Mouse (Mus musculus) heart, adult 2 months (tissue): Measurements from ENCODE around the gene Zfp14. TPM values are rescaled to one million over a fixed set of nuclear protein-coding genes. Genes with fewer than 3 reads are reported as not detected.

Source experiments
- DNase-seq, 2 experiments: peaks; one replicate each; pipeline ENCODE4 v3.0.0; 2021
- H3K27ac ChIP-seq: fragments of 200-600 bp; 2 replicates; pipeline ENCODE4 v1.8.1; 2022
- H3K27me3 ChIP-seq: fragments of 200-500 bp; 2 replicates; pipeline ENCODE4 v1.6.1; 2012; ENCODE audit warnings: mild to moderate bottlenecking, low read length, inconsistent platforms, mixed read lengths; ENCODE audit not compliant: control insufficient read depth, insufficient read depth
- H3K36me3 ChIP-seq: fragments of 200-500 bp; 2 replicates; pipeline ENCODE4 v1.6.1; 2012; ENCODE audit warnings: low read length, inconsistent platforms; ENCODE audit not compliant: control insufficient read depth, insufficient read depth
- H3K4me1 ChIP-seq: fragments of 200-500 bp; 2 replicates; pipeline ENCODE4 v1.6.1; 2011; ENCODE audit warnings: low read length; ENCODE audit not compliant: control insufficient read depth, insufficient read depth
- H3K4me3 ChIP-seq: fragments of 200-600 bp; 2 replicates; pipeline ENCODE4 v1.8.1; 2022
- H3K79me2 ChIP-seq: fragments of 200-500 bp; replicated peaks from 2 replicates; pipeline ENCODE4 v1.6.1; 2012; ENCODE audit warnings: mild to moderate bottlenecking, inconsistent platforms, low read length, moderate library complexity, mixed read lengths; ENCODE audit not compliant: control insufficient read depth, insufficient read depth
- H3K9ac ChIP-seq: fragments of 200-500 bp; 2 replicates; pipeline ENCODE4 v1.6.1; 2012; ENCODE audit warnings: low read depth, mild to moderate bottlenecking, control low read depth, inconsistent platforms, low read length, mixed read lengths
- CTCF ChIP-seq: fragments of 200-600 bp; IDR thresholded peaks from 2 replicates; pipeline ENCODE4 v1.8.1; 2022; ENCODE audit warnings: antibody characterized with exemption, mild to moderate bottlenecking, moderate library complexity
- EP300 ChIP-seq: fragments of 200-500 bp; IDR thresholded peaks from 2 replicates; pipeline ENCODE4 v1.6.1; 2011; ENCODE audit warnings: low read depth, low read length, control low read depth; ENCODE audit not compliant: insufficient read depth
- POLR2A ChIP-seq: fragments of 200-500 bp; IDR thresholded peaks from 2 replicates; pipeline ENCODE4 v1.6.1; 2011; ENCODE audit warnings: mild to moderate bottlenecking, low read depth, low read length, control low read depth; ENCODE audit not compliant: insufficient read depth
- WGBS: fragments of 180-500 bp; shearing (Covaris S2); methylation state at CpG from one replicate; pipeline ENCODE4 v1.1.7; 2018; 5-methylcytosine and 5-hydroxymethylcytosine counted together
- intact Hi-C: fragments of 180-260 bp; cut with DNase I; formaldehyde crosslinking; loops from one replicate; pipeline ENCODE4 v1.15.1; 2025
- polyA plus RNA-seq: library from polyadenylated mRNA; depleted of rRNA; stranded (reverse); fragments of >200 nt; gene quantifications from 2 replicates; pipeline ENCODE4 v1.2.3, GENCODE M21; 2012
- total RNA-seq, 2 experiments: library from RNA; stranded (reverse); gene quantifications; 2 replicates each; pipeline ENCODE4 v1.2.3; 2021

Zfp14 gene
- total and polyA plus RNA-seq, 3 experiments: 2.5 to 3.5 (median 2.7) TPM

GRCm38 (mm10) chr7:30025358-30025757, 25.8 kb downstream of the Zfp14 start:
- DNase-seq: no peak
- H3K4me3 ChIP-seq: no peak overlapping the region
- H3K9ac ChIP-seq: no peak overlapping the region
- H3K27ac ChIP-seq: no peak overlapping the region
- no peaks in the 10 kb centered on the region for H3K79me2 ChIP-seq
- H3K36me3 ChIP-seq: no peaks in the 10 kb centered on the region
- TF ChIP-seq EP300: no peak
- TF ChIP-seq POLR2A: no peak
- peak; percentile 44 for TF ChIP-seq CTCF
- WGBS: 72% methylated on average over 5 of the region's 5 CpGs
- no peaks in the 10 kb centered on the region for H3K4me1 ChIP-seq
- intact Hi-C loops: no loop called here
- no peaks in the 10 kb centered on the region for H3K27me3 ChIP-seq

GRCm38 (mm10) chr7:30023800-30024199, 27.4 kb downstream of the Zfp14 start:
- Histone ChIP-seq H3K79me2 (no peaks in the 10 kb centered on the region), H3K9ac (no peak overlapping the region), H3K4me1 (no peaks in the 10 kb centered on the region), H3K27ac (no peak overlapping the region), H3K27me3 (no peaks in the 10 kb centered on the region), H3K4me3 (no peak overlapping the region), H3K36me3 (no peaks in the 10 kb centered on the region)
- 50% methylated on average over 8 of the region's 8 CpGs for WGBS
- intact Hi-C loops: no loop called here
- TF ChIP-seq EP300 (no peak), POLR2A (no peak), CTCF (no peak)
- DNase-seq: no peak

GRCm38 (mm10) chr7:30023324-30023723, 27.9 kb downstream of the Zfp14 start:
- Histone ChIP-seq H3K4me1 (no peaks in the 10 kb centered on the region), H3K79me2 (no peaks in the 10 kb centered on the region), H3K36me3 (no peaks in the 10 kb centered on the region), H3K27ac (no peak overlapping the region), H3K4me3 (no peak overlapping the region), H3K27me3 (no peaks in the 10 kb centered on the region), H3K9ac (no peak overlapping the region)
- intact Hi-C loops: no loop called here
- no peak for TF ChIP-seq EP300
- TF ChIP-seq CTCF: no peak
- no peak for TF ChIP-seq POLR2A
- no peak for DNase-seq
- 94% methylated on average over 9 of the region's 9 CpGs for WGBS

GRCm38 (mm10) chr7:30019543-30019942, 31.6 kb downstream of the Zfp14 start:
- Histone ChIP-seq H3K9ac (no peak overlapping the region), H3K4me3 (no peak overlapping the region), H3K27ac (no peak overlapping the region), H3K79me2 (no peaks in the 10 kb centered on the region), H3K36me3 (no peaks in the 10 kb centered on the region), H3K27me3 (no peaks in the 10 kb centered on the region), H3K4me1 (no peaks in the 10 kb centered on the region)
- intact Hi-C loops: no loop called here
- DNase-seq: no peak
- 90% methylated on average over 2 of the region's 2 CpGs for WGBS
- no peak for TF ChIP-seq CTCF
- TF ChIP-seq EP300: no peak

GRCm38 (mm10) chr7:30017226-30017625, 34.0 kb downstream of the Zfp14 start:
- intact Hi-C loops: no loop called here
- TF ChIP-seq EP300: no peak
- no peak for TF ChIP-seq POLR2A
- no peak for TF ChIP-seq CTCF
- Histone ChIP-seq H3K27ac (no peak overlapping the region), H3K4me3 (no peak overlapping the region), H3K79me2 (no peaks in the 10 kb centered on the region), H3K27me3 (no peaks in the 10 kb centered on the region), H3K9ac (no peak overlapping the region), H3K36me3 (no peaks in the 10 kb centered on the region), H3K4me1 (no peaks in the 10 kb centered on the region)
- WGBS: 93% methylated on average over 6 of the region's 6 CpGs
- no peak for DNase-seq

- intact Hi-C loops: loop anchor here (5.0 kb wide), 1 partner anchor 194 kb away; no protein-coding TSS in a partner anchor
- H3K9ac ChIP-seq: no peak overlapping the region
- H3K27me3 ChIP-seq: no peaks in the 10 kb centered on the region
- no peaks in the 10 kb centered on the region for H3K79me2 ChIP-seq
- peaks cover 5% of the 10 kb centered on the region for H3K4me1 ChIP-seq
- H3K36me3 ChIP-seq: no peaks in the 10 kb centered on the region
- no peak overlapping the region for H3K27ac ChIP-seq
- H3K4me3 ChIP-seq: no peak overlapping the region
- WGBS: 73% methylated on average over 4 of the region's 4 CpGs
- peak in 1 of 2 experiments; percentile 24 for DNase-seq
- TF ChIP-seq CTCF (peak; percentile 78), EP300 (no peak)
Observed at GRCm38 (mm10) chr7:30012956-30013363, 38.2 kb downstream of the Zfp14 start.
